Mouse (Mus musculus) thymus, postnatal 10 days (tissue): ENCODE results near the gene Gm5148.
A peak's percentile ranks its signal among the peaks of the same experiment; 100 is the strongest.

Experiments used
- DNase-seq, 2 experiments: peaks; one replicate each; pipeline ENCODE4 v3.0.0; 2021; ENCODE audit warnings: low spot score in 2 of 2

The Gm5148 gene

GRCm38 (mm10) chr3:37738171-37738950 lies 14.1 kb upstream of the Gm5148 start:
- DNase-seq = no peak

- no peak for DNase-seq
These were observed 13.1 kb upstream of the Gm5148 start for GRCm38 (mm10) chr3:37737407-37737806.

- DNase-seq = no peak
These were observed 10.9 kb upstream of the Gm5148 start for GRCm38 (mm10) chr3:37735166-37735565.

GRCm38 (mm10) chr3:37729142-37729541 lies 4.9 kb upstream of the Gm5148 start:
- no peak for DNase-seq

- DNase-seq = no peak
These were observed 4.1 kb upstream of the Gm5148 start for GRCm38 (mm10) chr3:37728112-37729100.

GRCm38 (mm10) chr3:37727392-37727791 lies 3.1 kb upstream of the Gm5148 start:
- DNase-seq = no peak

- no peak for DNase-seq
These were observed 2.3 kb upstream of the Gm5148 start for GRCm38 (mm10) chr3:37726501-37727140.

- DNase-seq = no peak
These were observed 851 bp upstream of the Gm5148 start for GRCm38 (mm10) chr3:37724946-37725735.

- peak; percentile 34 to 40 for DNase-seq
These were observed 574 bp downstream of the Gm5148 start for GRCm38 (mm10) chr3:37723662-37724170.

GRCm38 (mm10) chr3:37723061-37723521 lies 1.2 kb downstream of the Gm5148 start:
- no peak for DNase-seq

- no peak for DNase-seq
These were observed 1.7 kb downstream of the Gm5148 start for GRCm38 (mm10) chr3:37722487-37723060.

- no peak for DNase-seq
These were observed 7.3 kb downstream of the Gm5148 start for GRCm38 (mm10) chr3:37716992-37717391.

GRCm38 (mm10) chr3:37715734-37716133 lies 8.6 kb downstream of the Gm5148 start:
- no peak for DNase-seq

GRCm38 (mm10) chr3:37712501-37712900 lies 11.8 kb downstream of the Gm5148 start:
- DNase-seq = no peak

- DNase-seq = no peak
These were observed 12.7 kb downstream of the Gm5148 start for GRCm38 (mm10) chr3:37711639-37712038.

GRCm38 (mm10) chr3:37707801-37708200 lies 16.5 kb downstream of the Gm5148 start:
- no peak for DNase-seq

GRCm38 (mm10) chr3:37706439-37706838 lies 17.9 kb downstream of the Gm5148 start:
- no peak for DNase-seq

GRCm38 (mm10) chr3:37705436-37705835 lies 18.9 kb downstream of the Gm5148 start:
- no peak for DNase-seq

- no peak for DNase-seq
These were observed 19.5 kb downstream of the Gm5148 start for GRCm38 (mm10) chr3:37704701-37705279.

- DNase-seq = no peak
These were observed 21.2 kb downstream of the Gm5148 start for GRCm38 (mm10) chr3:37703066-37703465.
